In the genomic region with DNA sequence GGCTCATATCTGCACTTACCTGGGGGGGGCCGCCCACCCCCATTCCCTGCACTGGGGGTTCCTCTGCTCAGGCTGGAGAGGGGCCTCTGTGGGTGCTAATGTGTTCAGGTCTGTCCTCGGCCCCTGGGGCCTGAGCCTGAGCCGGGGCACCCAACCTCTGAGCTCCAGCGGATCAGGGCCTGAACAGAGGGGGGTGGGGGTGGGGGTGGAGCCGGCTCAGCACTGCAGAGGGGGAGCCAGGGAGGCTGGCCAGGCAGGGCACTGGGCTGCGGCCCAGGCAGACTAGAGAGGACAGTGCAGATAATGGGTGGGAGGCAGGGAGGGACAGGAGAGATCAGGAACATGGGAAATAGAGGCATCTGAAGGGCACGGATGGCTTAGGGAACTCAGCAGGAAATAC, we compare ENCODE assay signal across 28 mouse cellular contexts. TPM values are rescaled to one million over a fixed set of nuclear protein-coding genes. Genes with fewer than 3 reads are reported as not detected.
DNase-seq lines count a peak whose midpoint lies in the region; ATAC-seq lines count a peak whose summit lies in the region.
"Had no signal": no experiment of that assay in that cellular context is flagged by ENCODE, and none has a peak within 500 bp of the region (broad histone marks: within the 10 kb centered on the region; RNA-seq: fewer than 3 reads in every experiment).

A gene (minus strand): TSS at position 185 of the 400 bp plus-strand sequence.

- no peak within 1 kb of the TSS for H3K27ac ChIP-seq in embryonic facial prominence, embryonic 13.5 days
- H3K27ac ChIP-seq in embryonic facial prominence, embryonic 10.5 days (replicated peaks), result no peak within 1 kb of the TSS
- no peak within 1 kb of the TSS for H3K27ac ChIP-seq in kidney, embryonic 15.5 days
- H3K27ac ChIP-seq in neural tube, embryonic 13.5 days (replicated peaks), result no peak within 1 kb of the TSS
- H3K27ac ChIP-seq in neural tube, embryonic 15.5 days (replicated peaks), result no peak within 1 kb of the TSS
- H3K27ac ChIP-seq: intestine, embryonic 15.5 days; kidney, postnatal 0 days; limb, embryonic 15.5 days; midbrain, embryonic 13.5 days had no signal

- no peaks in the 10 kb centered on the region for H3K9me3 ChIP-seq in embryonic facial prominence, embryonic 13.5 days
- H3K9me3 ChIP-seq in embryonic facial prominence, embryonic 10.5 days, result no peaks in the 10 kb centered on the region
- H3K9me3 ChIP-seq in kidney, embryonic 15.5 days (replicated peaks), result no peaks in the 10 kb centered on the region
- H3K9me3 ChIP-seq in neural tube, embryonic 13.5 days, result no peaks in the 10 kb centered on the region
- no peaks in the 10 kb centered on the region for H3K9me3 ChIP-seq in neural tube, embryonic 15.5 days (replicated peaks)
- H3K9me3 ChIP-seq: G1E; intestine, embryonic 15.5 days; limb, embryonic 15.5 days; midbrain, embryonic 13.5 days had no signal

- H3K4me3 ChIP-seq in embryonic facial prominence, embryonic 13.5 days, result no peak within 1 kb of the TSS
- H3K4me3 ChIP-seq in embryonic facial prominence, embryonic 10.5 days, result no peak within 1 kb of the TSS
- H3K4me3 ChIP-seq in kidney, embryonic 15.5 days (replicated peaks), result no peak within 1 kb of the TSS
- no peak within 1 kb of the TSS for H3K4me3 ChIP-seq in neural tube, embryonic 13.5 days
- no peak within 1 kb of the TSS for H3K4me3 ChIP-seq in neural tube, embryonic 15.5 days (replicated peaks)
- H3K4me3 ChIP-seq: erythroblast, embryonic 14.5 days; intestine, embryonic 15.5 days; limb, embryonic 15.5 days; midbrain, embryonic 13.5 days had no signal

- 0 out of 2 replicates have a peak, but pooled peaks have one; percentile 32 for ATAC-seq in embryonic facial prominence, embryonic 13.5 days (ENCODE audit: insufficient number of reproducible peaks, insufficient read depth, low FRiP score, low TSS enrichment, low read depth)
- 0 out of 2 replicates have a peak, but pooled peaks have one; percentile 43 for ATAC-seq in kidney, embryonic 15.5 days (replicated peaks; ENCODE audit: low FRiP score)
- no peak for ATAC-seq in neural tube, embryonic 13.5 days (ENCODE audit: low read depth)
- no peak for ATAC-seq in neural tube, embryonic 15.5 days (ENCODE audit: low FRiP score)
- ATAC-seq: forebrain, postnatal 0 days; hindbrain, embryonic 16.5 days; intestine, embryonic 15.5 days; midbrain, embryonic 13.5 days had no signal

- DNase-seq in embryonic facial prominence, embryonic 10.5 days (ENCODE audit: low spot score), result no peak
- no peak for DNase-seq in kidney, postnatal 14 days
- no peak for DNase-seq in ovary, postnatal 10 days (ENCODE audit: low spot score)
- DNase-seq: adrenal gland, postnatal 14 days; cerebellum, adult 11-12 months; cerebellum, adult 9-11 months; embryo, embryonic 11 days; forebrain, postnatal 0 days; heart, postnatal 4 days; kidney, adult 2 months; layer of hippocampus, postnatal 36 days; left cerebral cortex, postnatal 4 days; lung, postnatal 36 days; retina, postnatal 1 day; right cerebral cortex, postnatal 14 days; thymus, postnatal 14 days had no signal

- H3K36me3 ChIP-seq in embryonic facial prominence, embryonic 13.5 days, result peaks cover 64% of the 10 kb centered on the region
- peaks cover 86% of the 10 kb centered on the region for H3K36me3 ChIP-seq in embryonic facial prominence, embryonic 10.5 days (replicated peaks)
- peaks cover 68% of the 10 kb centered on the region for H3K36me3 ChIP-seq in kidney, embryonic 15.5 days
- H3K36me3 ChIP-seq in neural tube, embryonic 13.5 days, result peaks cover 66% of the 10 kb centered on the region
- peaks cover 60% of the 10 kb centered on the region for H3K36me3 ChIP-seq in neural tube, embryonic 15.5 days

- no peak within 1 kb of the TSS for H3K4me2 ChIP-seq in embryonic facial prominence, embryonic 13.5 days
- H3K4me2 ChIP-seq in kidney, embryonic 15.5 days, result no peak within 1 kb of the TSS
- no peak within 1 kb of the TSS for H3K4me2 ChIP-seq in neural tube, embryonic 13.5 days
- no peak within 1 kb of the TSS for H3K4me2 ChIP-seq in neural tube, embryonic 15.5 days
- H3K4me2 ChIP-seq: intestine, embryonic 15.5 days; limb, embryonic 15.5 days; midbrain, embryonic 13.5 days had no signal

- peaks cover 5% of the 10 kb centered on the region for H3K4me1 ChIP-seq in embryonic facial prominence, embryonic 13.5 days
- peaks cover 11% of the 10 kb centered on the region for H3K4me1 ChIP-seq in embryonic facial prominence, embryonic 10.5 days
- peaks cover 8% of the 10 kb centered on the region for H3K4me1 ChIP-seq in kidney, embryonic 15.5 days
- peaks cover 2% of the 10 kb centered on the region for H3K4me1 ChIP-seq in neural tube, embryonic 13.5 days (replicated peaks)
- H3K4me1 ChIP-seq in neural tube, embryonic 15.5 days, result peaks cover 7% of the 10 kb centered on the region

- WGBS in embryonic facial prominence, embryonic 13.5 days, result 69% methylated on average over 7 of the region's 7 CpGs
- WGBS in embryonic facial prominence, embryonic 10.5 days, result 73% methylated on average over 7 of the region's 7 CpGs
- WGBS in kidney, embryonic 15.5 days, result 73% methylated on average over 7 of the region's 7 CpGs
- WGBS in neural tube, embryonic 13.5 days, result 77% methylated on average over 7 of the region's 7 CpGs
- 78% methylated on average over 7 of the region's 7 CpGs for WGBS in neural tube, embryonic 15.5 days

- H3K9ac ChIP-seq in embryonic facial prominence, embryonic 13.5 days, result peak within 1 kb of the TSS; percentile 46; the same call in 1 of the 2 replicates
- no peak within 1 kb of the TSS for H3K9ac ChIP-seq in kidney, embryonic 15.5 days
- peak within 1 kb of the TSS; percentile 22; the same call in 1 of the 2 replicates for H3K9ac ChIP-seq in neural tube, embryonic 13.5 days
- no peak within 1 kb of the TSS for H3K9ac ChIP-seq in neural tube, embryonic 15.5 days (replicated peaks)
- H3K9ac ChIP-seq: forebrain, postnatal 0 days; intestine, embryonic 15.5 days; limb, embryonic 15.5 days; midbrain, embryonic 13.5 days had no signal

- 0 out of 2 replicates have a peak, but pooled peaks cover 4% of the 10 kb centered on the region for H3K27me3 ChIP-seq in embryonic facial prominence, embryonic 13.5 days
- H3K27me3 ChIP-seq in embryonic facial prominence, embryonic 10.5 days (replicated peaks; ENCODE audit: low read depth, poor library complexity, severe bottlenecking), result peaks cover 14% of the 10 kb centered on the region
- peaks cover 2% of the 10 kb centered on the region; the same call in 1 of the 2 replicates for H3K27me3 ChIP-seq in kidney, embryonic 15.5 days
- H3K27me3 ChIP-seq in neural tube, embryonic 13.5 days, result peaks cover 12% of the 10 kb centered on the region
- H3K27me3 ChIP-seq in neural tube, embryonic 15.5 days (replicated peaks), result no peaks in the 10 kb centered on the region
- H3K27me3 ChIP-seq: CH12.LX; intestine, embryonic 15.5 days had no signal

RNA-seq across cellular contexts. Expression of the gene that starts here (rescaled TPM):
- 2.2 TPM in 2 replicates for polyA plus RNA-seq in embryonic facial prominence, embryonic 13.5 days (2015; fragmentation: Nextera tagmentation; extraction: Ambion mirVana)
- polyA plus RNA-seq in embryonic facial prominence, embryonic 10.5 days (2016; fragmentation: Nextera tagmentation; extraction: Ambion mirVana), result 0.88 and 1.5 TPM in 2 replicates
- 1.4 and 1.6 TPM in 2 replicates for polyA plus RNA-seq in kidney, embryonic 15.5 days (2015; fragmentation: Nextera tagmentation; extraction: Ambion mirVana)
- polyA plus RNA-seq in neural tube, embryonic 13.5 days (2015; fragmentation: Nextera tagmentation; extraction: Ambion mirVana), result 0.85 and 0.93 TPM in 2 replicates
- 1.4 and 1.7 TPM in 2 replicates for polyA plus RNA-seq in neural tube, embryonic 15.5 days (2015; fragmentation: Nextera tagmentation; extraction: Ambion mirVana)

Comparison
In these comparisons a context has a peak if more than half of its experiments do, and no peak if none do; other contexts are left out.
1. H3K9ac ChIP-seq: peak in embryonic facial prominence, embryonic 13.5 days (single experiment) and neural tube, embryonic 13.5 days (single experiment); none in kidney, embryonic 15.5 days (single experiment) and neural tube, embryonic 15.5 days (single experiment).
2. ATAC-seq: peak in embryonic facial prominence, embryonic 13.5 days (single experiment) and kidney, embryonic 15.5 days (single experiment); none in neural tube, embryonic 13.5 days (single experiment) and neural tube, embryonic 15.5 days (single experiment).